Mouse (Mus musculus): Measurements from ENCODE around the gene Golt1b. TPM values are rescaled to one million over a fixed set of nuclear protein-coding genes. Genes with fewer than 3 reads are reported as not detected.
A peak's percentile ranks its signal among the peaks of the same experiment; 100 is the strongest.

Golt1b gene
- total RNA-seq (2012; rRNA removed) = 85.4 and 86.2 TPM in 2 replicates

DNA sequence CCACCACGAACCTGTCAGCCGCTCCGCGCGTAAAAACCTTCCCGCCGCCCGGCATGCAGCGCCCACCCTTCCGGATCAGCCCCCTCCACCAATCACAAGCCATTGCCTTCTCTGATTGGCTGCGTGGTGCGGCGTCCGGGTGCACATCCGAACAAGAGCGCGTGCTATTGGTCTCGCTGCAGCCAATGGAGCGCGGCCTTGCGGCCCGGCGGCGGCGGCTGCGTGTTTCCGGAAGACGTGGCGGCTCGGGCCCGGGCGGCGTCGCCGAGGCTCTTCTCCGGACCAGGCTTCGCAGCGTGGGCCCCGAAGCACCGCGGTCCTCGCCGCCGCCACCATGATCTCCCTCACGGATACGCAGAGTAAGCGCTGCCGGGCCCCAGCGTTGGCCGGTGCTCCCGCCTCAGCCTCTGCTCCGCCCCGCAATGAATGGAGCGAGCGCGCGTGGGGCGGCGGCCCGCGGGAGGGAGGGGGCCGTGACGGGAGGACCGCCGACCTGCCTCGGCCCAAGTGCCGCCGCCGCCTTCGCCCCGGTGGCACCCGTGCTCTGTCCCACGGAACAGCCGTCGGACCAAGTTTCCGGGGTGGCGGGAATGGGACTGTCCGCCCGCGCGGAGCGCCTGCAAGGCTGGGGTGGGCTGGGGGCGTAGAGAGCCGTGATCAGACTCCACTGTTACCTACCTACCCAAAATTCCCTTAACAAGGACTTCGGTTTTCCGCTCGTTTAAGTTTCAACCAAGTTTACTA, at the start of gene Golt1b, which contains the start of gene Recql:
Gene Golt1b (plus strand): TSS at position 211 of the 744 bp plus-strand sequence.
Gene Recql (minus strand): TSS at position 77 of the 744 bp plus-strand sequence.
- DNase-seq (ENCODE audit: low read depth, low spot score) = peak; percentile 89
- peak within 1 kb of the TSS; percentile 3; the same call in 1 of the 2 replicates for H3K27ac ChIP-seq (ENCODE audit: insufficient read depth, low read depth, low read length, poor library complexity, severe bottlenecking)
- peaks cover 7% of the 10 kb centered on the region; the same call in 1 of the 2 replicates for H3K36me3 ChIP-seq (ENCODE audit: control insufficient read depth, insufficient read depth, low read length, poor library complexity, severe bottlenecking)
- TF ChIP-seq HCFC1 (IDR thresholded peaks at IDR 0.05; ENCODE audit: borderline replicate concordance, insufficient read depth, low read length) (no peak), MAFK (IDR thresholded peaks at IDR 0.05; ENCODE audit: insufficient read depth, low read depth, low read length) (no peak), ZC3H11A (IDR thresholded peaks at IDR 0.05; ENCODE audit: borderline replicate concordance, low read depth, low read length) (no peak), ZNF384 (IDR thresholded peaks at IDR 0.05; ENCODE audit: low read depth, low read length) (no peak), CHD2 (IDR thresholded peaks at IDR 0.05; ENCODE audit: low read depth, low read length) (peak; percentile 91)
- H3K4me3 ChIP-seq (ENCODE audit: insufficient read depth in 1 of 2, low read depth in 1 of 2, low read length in 2 of 2, poor library complexity in 1 of 2, severe bottlenecking in 1 of 2) = peak within 1 kb of the TSS; percentile 86 to 96
- H3K9me3 ChIP-seq (ENCODE audit: control insufficient read depth, insufficient read depth, low read depth, low read length) = no peaks in the 10 kb centered on the region
- in situ Hi-C loops (cut with MboI; ENCODE audit: low sequenced_read_pairs in 2 of 2, unreplicated experiment in 2 of 2) = no loop called here
- H3K4me1 ChIP-seq (ENCODE audit: control insufficient read depth in 2 of 2, insufficient read depth in 2 of 2, low read length in 2 of 2, poor library complexity in 1 of 2) = peaks cover 6 to 7% of the 10 kb centered on the region in 2 experiments; a peak in 2 of 4 replicates
- peak within 1 kb of the TSS; percentile 95 for H3K9ac ChIP-seq (ENCODE audit: insufficient read depth, low read depth, low read length, poor library complexity, severe bottlenecking)

DNA sequence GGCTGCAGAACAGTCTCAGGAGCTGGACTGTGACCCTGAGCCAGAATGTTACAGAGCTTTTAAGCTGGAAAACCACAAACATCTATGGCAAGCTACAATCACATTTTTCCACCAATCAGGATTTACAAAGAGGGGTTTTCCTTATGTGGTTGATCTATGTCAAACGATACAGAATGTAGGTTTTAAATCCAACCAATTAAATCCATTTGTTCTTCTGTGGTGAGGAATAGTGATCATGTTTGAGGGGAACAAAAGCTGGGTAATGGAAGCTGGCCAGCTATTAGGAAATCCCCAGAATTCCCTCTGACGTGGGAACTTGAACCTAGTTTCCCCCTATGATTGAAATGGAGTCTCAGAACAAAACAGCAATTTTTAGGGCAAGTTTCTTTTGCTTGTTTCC, 48.1 kb upstream of the Golt1b start:
- Histone ChIP-seq H3K36me3 (ENCODE audit: control insufficient read depth, insufficient read depth, low read length, poor library complexity, severe bottlenecking) (no peaks in the 10 kb centered on the region), H3K4me1 (ENCODE audit: control insufficient read depth in 2 of 2, insufficient read depth in 2 of 2, low read length in 2 of 2, poor library complexity in 1 of 2) (no peaks in the 10 kb centered on the region), H3K9ac (ENCODE audit: insufficient read depth, low read depth, low read length, poor library complexity, severe bottlenecking) (no peak overlapping the region), H3K4me3 (ENCODE audit: insufficient read depth in 1 of 2, low read depth in 1 of 2, low read length in 2 of 2, poor library complexity in 1 of 2, severe bottlenecking in 1 of 2) (no peak overlapping the region), H3K9me3 (ENCODE audit: control insufficient read depth, insufficient read depth, low read depth, low read length) (no peaks in the 10 kb centered on the region), H3K27ac (ENCODE audit: insufficient read depth, low read depth, low read length, poor library complexity, severe bottlenecking) (no peak overlapping the region)
- no peak for TF ChIP-seq HCFC1 (IDR thresholded peaks at IDR 0.05; ENCODE audit: borderline replicate concordance, insufficient read depth, low read length)
- no peak for TF ChIP-seq ZNF384 (IDR thresholded peaks at IDR 0.05; ENCODE audit: low read depth, low read length)
- no peak for TF ChIP-seq MAFK (IDR thresholded peaks at IDR 0.05; ENCODE audit: insufficient read depth, low read depth, low read length)
- no peak for TF ChIP-seq CHD2 (IDR thresholded peaks at IDR 0.05; ENCODE audit: low read depth, low read length)
- no peak for TF ChIP-seq ZC3H11A (IDR thresholded peaks at IDR 0.05; ENCODE audit: borderline replicate concordance, low read depth, low read length)
- in situ Hi-C loops (cut with MboI; ENCODE audit: low sequenced_read_pairs in 2 of 2, unreplicated experiment in 2 of 2) = no loop called here
- no peak for DNase-seq (ENCODE audit: low read depth, low spot score)

GRCm38 (mm10) chr6:142339576-142339975, 47.4 kb upstream of the Golt1b start:
- Histone ChIP-seq H3K4me3 (ENCODE audit: insufficient read depth in 1 of 2, low read depth in 1 of 2, low read length in 2 of 2, poor library complexity in 1 of 2, severe bottlenecking in 1 of 2) (no peak overlapping the region), H3K27ac (ENCODE audit: insufficient read depth, low read depth, low read length, poor library complexity, severe bottlenecking) (no peak overlapping the region), H3K36me3 (ENCODE audit: control insufficient read depth, insufficient read depth, low read length, poor library complexity, severe bottlenecking) (no peaks in the 10 kb centered on the region), H3K9me3 (ENCODE audit: control insufficient read depth, insufficient read depth, low read depth, low read length) (no peaks in the 10 kb centered on the region), H3K4me1 (ENCODE audit: control insufficient read depth in 2 of 2, insufficient read depth in 2 of 2, low read length in 2 of 2, poor library complexity in 1 of 2) (no peaks in the 10 kb centered on the region), H3K9ac (ENCODE audit: insufficient read depth, low read depth, low read length, poor library complexity, severe bottlenecking) (no peak overlapping the region)
- no peak for DNase-seq (ENCODE audit: low read depth, low spot score)
- no peak for TF ChIP-seq ZC3H11A (IDR thresholded peaks at IDR 0.05; ENCODE audit: borderline replicate concordance, low read depth, low read length)
- TF ChIP-seq CHD2 (IDR thresholded peaks at IDR 0.05; ENCODE audit: low read depth, low read length) = no peak
- in situ Hi-C loops (cut with MboI; ENCODE audit: low sequenced_read_pairs in 2 of 2, unreplicated experiment in 2 of 2) = no loop called here

- Histone ChIP-seq H3K4me3 (ENCODE audit: insufficient read depth in 1 of 2, low read depth in 1 of 2, low read length in 2 of 2, poor library complexity in 1 of 2, severe bottlenecking in 1 of 2) (no peak overlapping the region), H3K36me3 (ENCODE audit: control insufficient read depth, insufficient read depth, low read length, poor library complexity, severe bottlenecking) (no peaks in the 10 kb centered on the region), H3K9ac (ENCODE audit: insufficient read depth, low read depth, low read length, poor library complexity, severe bottlenecking) (no peak overlapping the region), H3K4me1 (ENCODE audit: control insufficient read depth in 2 of 2, insufficient read depth in 2 of 2, low read length in 2 of 2, poor library complexity in 1 of 2) (no peaks in the 10 kb centered on the region), H3K9me3 (ENCODE audit: control insufficient read depth, insufficient read depth, low read depth, low read length) (no peaks in the 10 kb centered on the region), H3K27ac (ENCODE audit: insufficient read depth, low read depth, low read length, poor library complexity, severe bottlenecking) (no peak overlapping the region)
- in situ Hi-C loops (cut with MboI; ENCODE audit: low sequenced_read_pairs in 2 of 2, unreplicated experiment in 2 of 2) = no loop called here
- no peak for TF ChIP-seq ZC3H11A (IDR thresholded peaks at IDR 0.05; ENCODE audit: borderline replicate concordance, low read depth, low read length)
- TF ChIP-seq MAFK (IDR thresholded peaks at IDR 0.05; ENCODE audit: insufficient read depth, low read depth, low read length) = no peak
- peak; percentile 21 for DNase-seq (ENCODE audit: low read depth, low spot score)
These were observed 43.5 kb upstream of the Golt1b start for GRCm38 (mm10) chr6:142343561-142343960.
